Mouse (Mus musculus) ES-E14 (cell line): ENCODE results near the gene Ipcef1.

ENCODE experiments used
- CHD2 ChIP-seq: IDR thresholded peaks from 2 replicates; pipeline ENCODE4 v1.6.1; 2014; ENCODE audit warnings: mild to moderate bottlenecking, low read depth, low read length, inconsistent platforms
- MAFK ChIP-seq: IDR thresholded peaks from 2 replicates; pipeline ENCODE4 v1.6.1; 2014; ENCODE audit warnings: mild to moderate bottlenecking, low read depth, low read length, inconsistent platforms; ENCODE audit not compliant: insufficient read depth
- ZC3H11A ChIP-seq: IDR thresholded peaks from 2 replicates; pipeline ENCODE4 v1.6.1; 2012; ENCODE audit warnings: low read depth, mild to moderate bottlenecking, inconsistent platforms, low read length, borderline replicate concordance
- ZNF384 ChIP-seq: IDR thresholded peaks from 2 replicates; pipeline ENCODE4 v1.6.1; 2012; ENCODE audit warnings: low read depth, low read length, inconsistent platforms

- no peak for TF ChIP-seq ZNF384
- TF ChIP-seq CHD2: no peak
- no peak for TF ChIP-seq ZC3H11A
- TF ChIP-seq MAFK: no peak
Observed at GRCm38 (mm10) chr10:6983431-6983830, 68.8 kb downstream of the Ipcef1 start.
